Mouse (Mus musculus) heart, embryonic 16.5 days (tissue): Measurements from ENCODE around the gene Meox1. TPM values are rescaled to one million over a fixed set of nuclear protein-coding genes. Genes with fewer than 3 reads are reported as not detected.
A peak's percentile ranks its signal among the peaks of the same experiment; 100 is the strongest.

Experiments
- ATAC-seq: fragments of 200-750 bp; cut with Nextera tagmentation; replicated peaks from 2 replicates; pipeline ENCODE4 v1.8.0; 2017; ENCODE audit warnings: moderate number of reproducible peaks; ENCODE audit not compliant: insufficient read depth, low FRiP score; ENCODE audit errors: extremely low read depth
- H3K27ac ChIP-seq: fragments of 300-500 bp; sonication (generic); 2 replicates; pipeline ENCODE4 v1.5.1; 2014; ENCODE audit warnings: mild to moderate bottlenecking, low read length, control low read depth, moderate library complexity
- H3K27me3 ChIP-seq: fragments of 300-500 bp; sonication (generic); 2 replicates; pipeline ENCODE4 v1.6.1; 2014; ENCODE audit warnings: low read length, mixed read lengths; ENCODE audit not compliant: control insufficient read depth, insufficient read depth
- H3K36me3 ChIP-seq: fragments of 300-500 bp; sonication (generic); 2 replicates; pipeline ENCODE4 v1.6.1; 2014; ENCODE audit not compliant: control insufficient read depth, insufficient read depth
- H3K4me1 ChIP-seq: fragments of 300-500 bp; sonication (generic); 2 replicates; pipeline ENCODE4 v1.6.1; 2014; ENCODE audit warnings: low read length, mixed read lengths; ENCODE audit not compliant: control insufficient read depth, insufficient read depth
- H3K4me2 ChIP-seq: fragments of 300-500 bp; sonication (generic); 2 replicates; pipeline ENCODE4 v1.6.1; 2014; ENCODE audit warnings: low read depth, mild to moderate bottlenecking, control low read depth, low read length
- H3K4me3 ChIP-seq: fragments of 300-500 bp; sonication (generic); 2 replicates; pipeline ENCODE4 v1.5.1; 2014; ENCODE audit warnings: mild to moderate bottlenecking, control low read depth, low read length
- H3K9ac ChIP-seq: fragments of 300-500 bp; sonication (generic); 2 replicates; pipeline ENCODE4 v1.6.1; 2014; ENCODE audit warnings: low read length, control low read depth
- H3K9me3 ChIP-seq: fragments of 300-500 bp; sonication (generic); replicated peaks from 2 replicates; pipeline ENCODE4 v1.6.1; 2016; ENCODE audit warnings: low read length; ENCODE audit not compliant: control insufficient read depth
- WGBS: fragments of 180-500 bp; shearing (Covaris S2); extraction: QIAGEN DNeasy Blood & Tissue Kit; methylation state at CpG from one replicate; pipeline ENCODE4 v1.1.7; 2014; 5-methylcytosine and 5-hydroxymethylcytosine counted together
- polyA plus RNA-seq: library from polyadenylated mRNA; unstranded; fragments of >200 nt; fragmentation: Nextera tagmentation; extraction: Ambion mirVana; gene quantifications from 2 replicates; pipeline ENCODE4 v1.2.1, GENCODE M21; 2015

Gene Meox1
- polyA plus RNA-seq, 1 experiment from 2014 or later = 15.0 TPM

DNA sequence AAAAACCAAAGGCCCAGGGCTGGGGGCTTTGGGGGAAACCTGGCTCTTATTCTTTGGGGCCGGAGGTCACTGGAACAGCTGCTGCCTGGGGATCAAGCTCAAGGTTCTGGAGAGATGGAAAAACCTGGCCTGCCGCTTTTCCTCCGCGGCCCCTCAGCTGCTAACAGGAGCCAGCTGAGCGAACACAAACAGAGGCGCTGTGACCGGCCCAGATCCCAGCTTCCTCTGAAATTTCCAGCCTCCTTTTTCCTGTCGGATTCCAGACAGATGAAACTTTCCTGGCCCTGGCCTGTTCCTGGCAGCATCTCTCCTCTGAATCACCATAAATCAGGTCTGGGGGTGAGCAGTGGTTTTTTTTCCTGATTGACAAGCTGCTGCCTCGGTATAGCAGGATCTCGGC, 64.1 kb downstream of the Meox1 start:
- Histone ChIP-seq H3K9ac (no peak overlapping the region), H3K36me3 (no peaks in the 10 kb centered on the region), H3K4me2 (no peak overlapping the region), H3K4me1 (peaks cover 19% of the 10 kb centered on the region), H3K9me3 (no peaks in the 10 kb centered on the region), H3K27ac (peak overlapping the region; percentile 80), H3K4me3 (no peak overlapping the region), H3K27me3 (no peaks in the 10 kb centered on the region)
- ATAC-seq = peak; percentile 77
- 27% methylated on average over 10 of the region's 10 CpGs for WGBS

DNA sequence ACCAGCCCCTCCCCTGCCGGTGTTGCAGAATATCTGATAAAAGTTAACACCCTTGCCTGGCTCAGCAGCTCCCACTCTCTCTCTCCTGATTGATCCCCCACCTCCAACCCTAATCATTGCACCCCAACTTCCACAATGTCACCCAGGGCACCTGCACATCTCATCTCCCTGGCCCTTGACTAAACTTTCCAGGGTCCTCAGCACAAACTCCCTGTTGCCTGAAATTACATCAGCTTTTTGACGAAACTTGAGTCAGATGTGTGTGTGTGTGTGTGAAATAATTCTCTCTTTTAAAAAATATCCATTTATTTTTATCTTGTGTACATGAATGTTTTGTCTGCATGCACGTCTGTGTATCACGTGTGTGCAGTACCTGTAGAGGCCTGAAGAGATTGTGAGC, 65.5 kb downstream of the Meox1 start:
- 88% methylated on average over 4 of the region's 4 CpGs for WGBS
- Histone ChIP-seq H3K36me3 (no peaks in the 10 kb centered on the region), H3K4me1 (peaks cover 19% of the 10 kb centered on the region), H3K4me3 (no peak overlapping the region), H3K4me2 (no peak overlapping the region), H3K9ac (no peak overlapping the region), H3K9me3 (no peaks in the 10 kb centered on the region), H3K27ac (no peak overlapping the region), H3K27me3 (no peaks in the 10 kb centered on the region)
- ATAC-seq = no peak

Other genes starting within 250 kb of the Meox1 start
- 6.4 and 7.8 TPM in 2 replicates for gene Arl4d, start 228.8 kb downstream of the Meox1 start, polyA plus RNA-seq
- 19.4 and 19.5 TPM in 2 replicates for gene Dhx8, start 161.5 kb downstream of the Meox1 start, polyA plus RNA-seq
- gene Etv4, start 109.0 kb downstream of the Meox1 start, polyA plus RNA-seq = 3.3 and 4.2 TPM in 2 replicates
- 2.3 and 2.4 TPM in 2 replicates for gene Sost, start 72.6 kb upstream of the Meox1 start, polyA plus RNA-seq
- not detected in 2 replicates for gene Cfap97d1, start 89.9 kb upstream of the Meox1 start, polyA plus RNA-seq
- gene Dusp3, start 92.6 kb upstream of the Meox1 start, polyA plus RNA-seq = 57.3 and 58.8 TPM in 2 replicates
- 4.2 and 4.9 TPM in 2 replicates for gene Mpp3, start 134.1 kb upstream of the Meox1 start, polyA plus RNA-seq
- 11.6 TPM in 2 replicates for gene Cd300lg, start 147.1 kb upstream of the Meox1 start, polyA plus RNA-seq
- 6.6 and 9.1 TPM in 2 replicates for gene Mpp2, start 194.1 kb upstream of the Meox1 start, polyA plus RNA-seq
- not detected in 2 replicates for gene Ppy, start 206.9 kb upstream of the Meox1 start, polyA plus RNA-seq
- not detected in 2 replicates for gene Pyy, start 213.5 kb upstream of the Meox1 start, polyA plus RNA-seq